Mouse (Mus musculus): ENCODE data around the gene Lzic.

Gene Lzic

DNA sequence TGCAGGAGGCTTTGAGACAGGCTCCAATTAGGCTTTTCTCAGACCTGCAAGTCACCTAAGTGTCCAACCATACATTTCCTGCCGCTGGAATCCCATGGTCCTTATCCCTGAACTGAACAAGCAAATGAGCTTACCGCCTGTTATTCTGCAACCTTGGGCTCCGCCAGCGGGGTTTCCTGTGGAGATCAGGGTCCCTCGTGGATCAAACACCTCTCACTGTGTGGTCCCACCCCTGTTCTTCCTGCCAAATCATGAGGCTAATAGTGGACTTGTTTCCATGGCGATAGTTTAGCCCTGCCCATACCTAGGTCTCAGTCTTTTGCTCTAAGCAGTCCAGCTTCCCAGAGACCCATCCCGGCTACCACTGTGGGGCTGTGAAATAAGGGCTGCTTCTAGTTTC is 41.3 kb downstream of the Lzic start:
- no peak for DNase-seq (ENCODE audit: inconsistent ontology term)

DNA sequence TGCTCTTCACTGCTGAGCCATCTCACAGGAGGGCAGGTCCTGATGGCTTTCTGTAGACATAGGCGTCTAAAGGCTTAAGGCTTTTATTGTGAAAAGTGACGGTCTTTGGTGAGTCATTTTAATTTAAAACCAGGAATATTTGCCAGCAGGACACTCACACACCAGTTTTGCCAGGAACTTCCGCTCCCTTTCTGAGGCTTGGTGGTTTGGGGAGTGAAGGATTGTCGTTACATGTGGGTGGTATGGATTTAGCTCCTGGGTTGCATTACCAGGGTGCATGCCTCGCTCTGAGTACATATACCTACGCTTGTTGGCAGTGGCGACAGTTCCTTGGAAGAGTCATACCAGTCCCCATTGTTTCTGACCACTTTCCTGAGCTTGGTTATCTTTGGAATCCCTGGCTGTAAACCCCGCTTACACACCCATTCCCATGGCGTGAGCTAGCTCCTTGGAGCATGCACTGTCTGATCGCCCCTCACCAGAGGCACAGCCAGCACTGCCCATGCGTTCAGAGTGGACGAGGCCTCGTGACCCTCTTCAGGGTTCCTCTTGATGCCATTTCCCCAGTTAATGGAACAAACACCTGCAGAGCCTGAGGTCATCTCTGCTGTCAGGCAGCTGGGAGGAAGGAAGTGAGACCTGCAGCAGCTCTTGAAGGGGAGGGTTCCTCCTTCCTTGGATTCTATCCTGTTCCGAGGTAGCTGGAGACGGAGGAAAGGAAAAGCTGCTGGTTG is 42.8 kb downstream of the Lzic start:
- DNase-seq (ENCODE audit: inconsistent ontology term), result peak; percentile 51

DNA sequence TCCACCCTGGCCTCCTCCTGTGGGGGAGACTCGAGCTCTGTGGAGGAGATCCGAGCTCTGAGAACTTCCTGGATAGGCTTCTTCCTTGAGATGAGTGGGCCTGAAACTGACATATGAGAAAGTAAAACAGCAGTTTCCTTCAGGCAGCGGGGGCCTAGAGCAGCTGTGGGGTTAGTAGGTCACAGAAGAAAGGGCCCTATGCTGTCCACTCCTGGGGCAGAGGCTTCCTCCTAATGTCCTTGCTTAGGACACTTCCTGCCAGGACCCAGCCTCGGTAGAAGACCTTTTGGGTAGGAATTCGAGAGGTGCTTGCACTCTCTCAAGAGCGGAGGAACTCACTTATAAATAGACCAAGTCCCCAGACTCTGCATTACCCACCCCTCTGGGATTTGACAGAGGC is 44.7 kb downstream of the Lzic start:
- no peak for DNase-seq (ENCODE audit: inconsistent ontology term)

DNA sequence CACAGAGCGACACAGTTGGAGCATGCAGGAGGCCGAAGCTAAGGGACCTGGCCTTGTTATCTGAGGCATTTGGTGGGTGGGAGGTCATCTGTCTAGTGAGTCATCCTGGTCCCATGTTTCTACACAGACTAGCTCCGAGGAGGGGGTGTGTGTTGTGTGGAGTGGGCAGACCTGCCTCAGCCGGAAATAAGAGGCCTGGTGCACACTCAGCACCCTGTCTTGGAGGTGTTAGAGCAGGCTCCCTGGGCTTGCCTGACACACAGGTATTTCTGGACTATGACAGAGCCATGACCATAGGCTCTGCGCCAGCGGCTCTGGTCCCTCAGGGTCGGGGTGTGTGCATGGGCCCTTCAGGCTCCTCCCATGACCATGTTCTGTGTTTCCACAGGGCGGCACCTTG is 54.4 kb downstream of the Lzic start:
- DNase-seq (ENCODE audit: inconsistent ontology term), result no peak

DNA sequence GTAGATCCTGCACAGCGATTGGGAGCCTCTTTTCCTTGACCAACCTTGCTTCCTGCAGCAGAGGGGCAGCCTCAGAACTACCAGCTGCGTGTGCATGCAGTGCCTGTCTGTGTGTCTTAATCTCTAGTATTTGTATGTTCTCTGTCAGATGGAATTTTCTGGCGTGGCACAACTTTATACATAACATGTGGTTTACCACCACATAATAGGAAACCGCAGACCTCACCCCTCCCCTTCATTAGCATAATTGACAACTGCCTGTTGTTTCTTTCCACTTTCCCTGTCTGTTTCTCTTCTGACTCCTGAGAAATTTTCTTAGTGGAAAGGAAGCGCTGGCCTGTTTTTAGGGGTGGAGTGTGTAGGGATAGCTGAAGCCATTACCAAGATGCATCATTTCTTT is 56.9 kb downstream of the Lzic start:
- peak; percentile 87 for DNase-seq (ENCODE audit: inconsistent ontology term)

DNA sequence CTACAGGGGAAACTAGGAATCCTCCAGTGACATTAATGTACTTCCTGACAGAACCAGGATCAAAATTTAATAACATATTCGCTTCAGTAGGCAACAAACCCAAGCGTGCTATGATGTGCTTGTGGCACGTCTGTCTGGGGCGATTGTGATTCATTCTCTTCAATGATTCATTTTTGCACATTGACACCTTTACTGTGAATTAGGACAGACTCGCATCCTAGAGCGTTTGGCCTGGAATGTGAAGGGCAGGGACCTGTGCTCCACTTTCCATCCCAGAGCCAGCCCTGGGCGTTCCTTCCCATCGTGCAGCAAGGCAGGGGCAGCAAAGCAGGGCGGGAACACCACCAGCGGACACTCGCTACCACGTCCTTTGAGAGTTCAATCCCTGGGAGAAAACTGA is 57.4 kb downstream of the Lzic start:
- peak; percentile 83 for DNase-seq (ENCODE audit: inconsistent ontology term)

DNA sequence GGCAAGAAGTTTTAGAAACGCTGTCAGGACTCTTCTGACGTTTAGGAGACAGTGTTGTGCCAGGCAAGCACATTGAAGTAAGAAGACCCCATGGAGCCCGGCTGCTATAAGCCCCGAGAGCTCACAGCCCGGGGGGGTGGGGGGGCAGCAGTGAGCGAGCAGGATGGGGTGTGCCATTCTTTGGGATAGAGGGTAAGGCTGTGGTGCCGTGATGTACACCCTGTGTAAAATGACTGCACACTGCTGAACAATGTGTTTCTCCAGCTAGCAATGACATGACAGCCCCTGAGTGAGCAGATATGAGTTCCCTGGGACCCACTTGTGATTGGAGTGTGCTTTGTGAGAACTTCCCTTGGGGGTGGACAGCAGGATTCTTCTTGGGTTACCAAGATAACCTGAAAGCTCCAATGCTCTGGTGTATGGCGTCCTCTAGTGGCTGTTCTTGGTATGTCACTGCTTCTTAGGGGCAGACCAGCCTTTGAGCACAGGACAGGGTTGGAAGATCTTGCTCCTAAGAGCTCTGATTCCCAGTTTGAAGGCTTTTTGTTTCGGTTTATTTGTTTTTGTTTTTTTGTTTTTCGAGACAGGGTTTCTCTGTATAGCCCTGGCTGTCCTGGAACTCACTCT is 58.0 kb downstream of the Lzic start:
- peak; percentile 81 for DNase-seq (ENCODE audit: inconsistent ontology term)

DNA sequence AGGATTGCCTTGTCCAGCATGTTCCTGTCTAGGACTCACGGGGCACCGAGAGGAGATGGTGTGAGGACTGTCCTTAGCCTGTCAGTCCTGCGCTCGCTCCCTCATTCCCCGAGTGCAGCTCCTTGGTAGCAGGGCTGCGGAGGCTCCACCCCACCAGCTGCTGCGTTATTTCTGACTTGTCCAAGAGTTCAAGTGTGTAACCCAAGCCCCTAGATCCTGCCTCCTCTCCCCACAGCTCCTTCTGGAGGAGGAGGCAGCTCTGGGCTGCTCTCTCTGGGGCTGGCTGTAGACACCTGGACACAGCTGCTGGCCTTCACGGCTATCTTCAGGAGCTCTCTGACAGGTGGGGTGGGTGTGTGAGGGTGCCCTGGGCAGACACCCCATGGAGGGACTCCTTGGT is 59.9 kb downstream of the Lzic start:
- DNase-seq (ENCODE audit: inconsistent ontology term), result no peak

Data from Muller cell, postnatal 12 days (primary cell).